Mouse (Mus musculus) heart, embryonic 16.5 days (tissue): Measurements from ENCODE around the gene Prdm10. TPM values are rescaled to one million over a fixed set of nuclear protein-coding genes. Genes with fewer than 3 reads are reported as not detected.

Source experiments
- ATAC-seq: fragments of 200-750 bp; cut with Nextera tagmentation; replicated peaks from 2 replicates; pipeline ENCODE4 v1.8.0; 2017; ENCODE audit warnings: moderate number of reproducible peaks; ENCODE audit not compliant: insufficient read depth, low FRiP score; ENCODE audit errors: extremely low read depth
- H3K27ac ChIP-seq: fragments of 300-500 bp; sonication (generic); 2 replicates; pipeline ENCODE4 v1.5.1; 2014; ENCODE audit warnings: mild to moderate bottlenecking, low read length, control low read depth, moderate library complexity
- H3K27me3 ChIP-seq: fragments of 300-500 bp; sonication (generic); 2 replicates; pipeline ENCODE4 v1.6.1; 2014; ENCODE audit warnings: low read length, mixed read lengths; ENCODE audit not compliant: control insufficient read depth, insufficient read depth
- H3K36me3 ChIP-seq: fragments of 300-500 bp; sonication (generic); 2 replicates; pipeline ENCODE4 v1.6.1; 2014; ENCODE audit not compliant: control insufficient read depth, insufficient read depth
- H3K4me1 ChIP-seq: fragments of 300-500 bp; sonication (generic); 2 replicates; pipeline ENCODE4 v1.6.1; 2014; ENCODE audit warnings: low read length, mixed read lengths; ENCODE audit not compliant: control insufficient read depth, insufficient read depth
- H3K4me2 ChIP-seq: fragments of 300-500 bp; sonication (generic); 2 replicates; pipeline ENCODE4 v1.6.1; 2014; ENCODE audit warnings: low read depth, mild to moderate bottlenecking, control low read depth, low read length
- H3K4me3 ChIP-seq: fragments of 300-500 bp; sonication (generic); 2 replicates; pipeline ENCODE4 v1.5.1; 2014; ENCODE audit warnings: mild to moderate bottlenecking, control low read depth, low read length
- H3K9ac ChIP-seq: fragments of 300-500 bp; sonication (generic); 2 replicates; pipeline ENCODE4 v1.6.1; 2014; ENCODE audit warnings: low read length, control low read depth
- H3K9me3 ChIP-seq: fragments of 300-500 bp; sonication (generic); replicated peaks from 2 replicates; pipeline ENCODE4 v1.6.1; 2016; ENCODE audit warnings: low read length; ENCODE audit not compliant: control insufficient read depth
- WGBS: fragments of 180-500 bp; shearing (Covaris S2); extraction: QIAGEN DNeasy Blood & Tissue Kit; methylation state at CpG from one replicate; pipeline ENCODE4 v1.1.7; 2014; 5-methylcytosine and 5-hydroxymethylcytosine counted together
- polyA plus RNA-seq: library from polyadenylated mRNA; unstranded; fragments of >200 nt; fragmentation: Nextera tagmentation; extraction: Ambion mirVana; gene quantifications from 2 replicates; pipeline ENCODE4 v1.2.1, GENCODE M21; 2015

Gene Prdm10
- polyA plus RNA-seq, 1 experiment from 2014 or later: 3.5 TPM

- 71% methylated on average over 3 of the region's 3 CpGs for WGBS
- no peak for ATAC-seq
Observed at GRCm38 (mm10) chr9:31305807-31306206, 25.5 kb downstream of the Prdm10 start.

GRCm38 (mm10) chr9:31307232-31307631 is 26.9 kb downstream of the Prdm10 start:
- WGBS: 80% methylated on average over 3 of the region's 3 CpGs
- Histone ChIP-seq H3K4me3 (no peak overlapping the region), H3K27me3 (no peaks in the 10 kb centered on the region), H3K9ac (no peak overlapping the region), H3K36me3 (no peaks in the 10 kb centered on the region), H3K4me2 (no peak overlapping the region), H3K27ac (no peak overlapping the region), H3K9me3 (peaks cover 2% of the 10 kb centered on the region), H3K4me1 (peaks cover 7% of the 10 kb centered on the region)
- no peak for ATAC-seq

More at GRCm38 (mm10) chr9:31305807-31306206, 25.5 kb downstream of the Prdm10 start:
- H3K36me3 ChIP-seq: no peaks in the 10 kb centered on the region
- no peaks in the 10 kb centered on the region for H3K9me3 ChIP-seq
- no peak overlapping the region for H3K4me2 ChIP-seq
- no peak overlapping the region for H3K9ac ChIP-seq
- no peaks in the 10 kb centered on the region for H3K27me3 ChIP-seq
- H3K27ac ChIP-seq: no peak overlapping the region
- no peak overlapping the region for H3K4me3 ChIP-seq
- H3K4me1 ChIP-seq: peaks cover 16% of the 10 kb centered on the region

DNA sequence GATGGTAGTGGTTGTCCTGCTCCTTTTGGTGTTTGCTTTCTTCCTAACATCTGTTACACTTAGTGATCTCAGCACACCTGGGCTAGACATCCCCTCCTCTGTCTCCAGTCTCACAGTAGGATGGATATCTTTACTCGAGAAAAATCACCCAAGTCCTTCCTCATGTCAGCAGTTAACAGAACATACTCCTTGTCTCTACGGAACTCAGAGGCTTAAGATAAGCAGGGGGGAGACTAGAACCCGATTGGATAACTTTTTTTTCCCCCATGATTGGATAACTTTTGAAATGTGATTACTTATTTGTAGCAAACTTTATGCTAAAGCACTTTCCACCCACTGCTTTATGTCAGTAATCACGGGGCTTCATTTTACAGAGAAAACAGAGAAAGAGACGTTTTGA is 28.7 kb downstream of the Prdm10 start:
- peaks cover 7% of the 10 kb centered on the region for H3K4me1 ChIP-seq
- no peak overlapping the region for H3K9ac ChIP-seq
- no peaks in the 10 kb centered on the region for H3K27me3 ChIP-seq
- no peak for ATAC-seq
- H3K27ac ChIP-seq: no peak overlapping the region
- 48% methylated on average over 5 of the region's 5 CpGs for WGBS
- H3K4me2 ChIP-seq: no peak overlapping the region
- H3K36me3 ChIP-seq: no peaks in the 10 kb centered on the region
- H3K9me3 ChIP-seq: peaks cover 4% of the 10 kb centered on the region
- no peak overlapping the region for H3K4me3 ChIP-seq

DNA sequence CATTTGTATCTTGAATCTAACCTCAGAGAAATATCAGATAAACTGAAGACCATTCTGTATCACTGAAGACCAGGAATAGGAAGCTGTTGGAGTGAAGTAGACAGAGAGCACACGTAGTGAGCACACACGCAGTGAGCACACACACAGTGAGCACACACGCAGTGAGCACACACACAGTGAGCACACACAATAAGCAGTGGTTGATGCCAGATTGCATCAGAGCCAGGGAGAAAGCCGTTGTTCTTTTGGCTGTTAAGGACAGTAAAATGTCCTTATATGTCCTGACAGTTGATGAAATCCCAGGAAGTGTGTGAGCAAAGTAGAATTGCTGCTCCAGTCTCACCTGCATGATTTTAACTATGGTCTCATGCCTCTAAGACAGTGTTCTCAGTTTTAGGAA is 30.3 kb downstream of the Prdm10 start:
- Histone ChIP-seq H3K4me3 (no peak overlapping the region), H3K4me1 (peaks cover 5% of the 10 kb centered on the region), H3K9me3 (peaks cover 4% of the 10 kb centered on the region), H3K27me3 (no peaks in the 10 kb centered on the region), H3K9ac (no peak overlapping the region), H3K4me2 (no peak overlapping the region), H3K27ac (no peak overlapping the region), H3K36me3 (no peaks in the 10 kb centered on the region)
- WGBS: 88% methylated on average over 4 of the region's 4 CpGs
- no peak for ATAC-seq

GRCm38 (mm10) chr9:31313876-31314275 is 33.5 kb downstream of the Prdm10 start:
- Histone ChIP-seq H3K4me2 (no peak overlapping the region), H3K4me3 (no peak overlapping the region), H3K27me3 (no peaks in the 10 kb centered on the region), H3K36me3 (no peaks in the 10 kb centered on the region), H3K9me3 (peaks cover 4% of the 10 kb centered on the region), H3K9ac (no peak overlapping the region), H3K4me1 (no peaks in the 10 kb centered on the region; the same call in 1 of the 2 replicates), H3K27ac (no peak overlapping the region)
- no peak for ATAC-seq
- 53% methylated on average over 1 of the region's 1 CpGs for WGBS

- peaks cover 4% of the 10 kb centered on the region for H3K9me3 ChIP-seq
- WGBS: 76% methylated on average over 8 of the region's 8 CpGs
Observed at GRCm38 (mm10) chr9:31315983-31316382, 35.6 kb downstream of the Prdm10 start.

DNA sequence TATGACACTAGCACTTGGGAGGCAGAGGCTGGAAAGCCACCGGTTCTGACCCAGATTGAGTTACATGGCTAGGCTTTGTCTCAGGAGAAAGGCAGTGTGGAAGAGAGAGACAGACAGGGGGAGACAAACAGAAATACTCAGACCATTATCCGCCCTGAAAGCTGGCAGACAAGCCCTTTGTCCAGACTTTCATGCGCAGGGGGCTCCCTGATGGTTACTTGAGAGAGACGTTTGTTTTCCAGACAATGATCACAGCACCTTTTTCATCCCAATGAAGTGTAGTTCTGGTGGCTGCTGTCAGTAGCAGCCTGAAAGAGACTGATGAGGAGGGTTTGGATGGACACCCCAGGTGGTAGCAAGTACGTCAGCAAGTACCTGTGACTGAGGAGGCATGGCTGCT is 38.6 kb downstream of the Prdm10 start:
- Histone ChIP-seq H3K9ac (no peak overlapping the region), H3K4me3 (no peak overlapping the region), H3K27me3 (no peaks in the 10 kb centered on the region), H3K36me3 (no peaks in the 10 kb centered on the region), H3K4me2 (no peak overlapping the region), H3K27ac (no peak overlapping the region), H3K4me1 (peaks cover 9% of the 10 kb centered on the region), H3K9me3 (no peaks in the 10 kb centered on the region)
- no peak for ATAC-seq
- 68% methylated on average over 5 of the region's 5 CpGs for WGBS

More at GRCm38 (mm10) chr9:31315983-31316382, 35.6 kb downstream of the Prdm10 start:
- H3K4me3 ChIP-seq: no peak overlapping the region
- H3K27ac ChIP-seq: no peak overlapping the region
- no peak for ATAC-seq
- no peaks in the 10 kb centered on the region for H3K27me3 ChIP-seq
- no peak overlapping the region for H3K4me2 ChIP-seq
- H3K9ac ChIP-seq: no peak overlapping the region
- H3K36me3 ChIP-seq: no peaks in the 10 kb centered on the region
- H3K4me1 ChIP-seq: no peaks in the 10 kb centered on the region

DNA sequence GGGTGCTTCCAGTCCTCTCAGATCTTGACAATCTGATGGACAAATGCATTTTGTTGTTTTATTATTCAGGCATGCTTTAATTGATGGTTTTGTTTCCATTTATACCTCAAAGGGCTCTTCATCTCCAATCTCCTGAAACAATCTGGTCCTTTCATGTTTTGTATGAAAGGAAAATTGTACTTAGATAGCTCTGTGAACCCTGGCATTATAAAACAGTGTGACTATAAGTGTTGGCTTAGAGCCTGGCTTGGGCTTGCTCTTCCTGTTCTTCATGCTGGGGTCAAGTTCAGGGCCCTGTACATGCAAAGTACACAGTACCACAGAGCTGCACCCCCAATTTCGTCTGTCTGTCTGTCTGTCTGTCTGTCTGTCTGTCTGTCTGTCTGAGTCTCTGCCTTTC is 40.4 kb downstream of the Prdm10 start:
- no peak overlapping the region for H3K4me3 ChIP-seq
- H3K27me3 ChIP-seq: no peaks in the 10 kb centered on the region
- WGBS: 53% methylated on average over 1 of the region's 1 CpGs
- no peak for ATAC-seq
- no peak overlapping the region for H3K27ac ChIP-seq
- no peak overlapping the region for H3K9ac ChIP-seq
- H3K36me3 ChIP-seq: no peaks in the 10 kb centered on the region
- H3K9me3 ChIP-seq: no peaks in the 10 kb centered on the region
- no peak overlapping the region for H3K4me2 ChIP-seq
- H3K4me1 ChIP-seq: peaks cover 9% of the 10 kb centered on the region

- WGBS: 24% methylated on average over 4 of the region's 4 CpGs
- H3K9ac ChIP-seq: no peak overlapping the region
- H3K4me3 ChIP-seq: no peak overlapping the region
- H3K27me3 ChIP-seq: no peaks in the 10 kb centered on the region
- no peak overlapping the region for H3K4me2 ChIP-seq
- H3K4me1 ChIP-seq: peaks cover 9% of the 10 kb centered on the region
- H3K27ac ChIP-seq: no peak overlapping the region
- no peaks in the 10 kb centered on the region for H3K36me3 ChIP-seq
- ATAC-seq: no peak
- no peaks in the 10 kb centered on the region for H3K9me3 ChIP-seq
Observed at GRCm38 (mm10) chr9:31321526-31321925, 41.2 kb downstream of the Prdm10 start.

GRCm38 (mm10) chr9:31322090-31322489 is 41.8 kb downstream of the Prdm10 start:
- H3K36me3 ChIP-seq: no peaks in the 10 kb centered on the region
- no peaks in the 10 kb centered on the region for H3K27me3 ChIP-seq
- no peak overlapping the region for H3K4me3 ChIP-seq
- peaks cover 9% of the 10 kb centered on the region for H3K4me1 ChIP-seq
- H3K9me3 ChIP-seq: no peaks in the 10 kb centered on the region
- WGBS: 51% methylated on average over 5 of the region's 5 CpGs
- H3K9ac ChIP-seq: no peak overlapping the region
- no peak overlapping the region for H3K27ac ChIP-seq
- no peak for ATAC-seq
- no peak overlapping the region for H3K4me2 ChIP-seq
